Mouse (Mus musculus) ovary, postnatal 14 days (tissue): ENCODE data around the gene Ank3.

Experiments
- DNase-seq: peaks from one replicate; pipeline ENCODE4 v3.0.0; 2022; ENCODE audit warnings: low spot score

Gene Ank3

GRCm38 (mm10) chr10:70065191-70065590 lies 666.6 kb downstream of the Ank3 start:
- no peak for DNase-seq

- no peak for DNase-seq
These were observed 668.1 kb downstream of the Ank3 start for GRCm38 (mm10) chr10:70066497-70067168.

- DNase-seq = no peak
These were observed 668.9 kb downstream of the Ank3 start for GRCm38 (mm10) chr10:70067169-70068115.

GRCm38 (mm10) chr10:70069321-70069720 lies 670.7 kb downstream of the Ank3 start:
- DNase-seq = no peak

GRCm38 (mm10) chr10:70071334-70071733 lies 672.8 kb downstream of the Ank3 start:
- no peak for DNase-seq
